18 mouse cellular contexts compared by ENCODE assay signal in genomic region chr3:58686922-58687284, GRCm38 (mm10). TPM values are rescaled to one million over a fixed set of nuclear protein-coding genes. Genes with fewer than 3 reads are reported as not detected.
"Had no signal": no experiment of that assay in that cellular context is flagged by ENCODE, and none has a peak within 500 bp of the region (broad histone marks: within the 10 kb centered on the region; RNA-seq: fewer than 3 reads in every experiment).

No protein-coding gene starts in this region.

- H3K36me3 ChIP-seq: limb, embryonic 15.5 days; lung, embryonic 15.5 days; midbrain, embryonic 15.5 days; neural tube, embryonic 15.5 days had no signal

- H3K27me3 ChIP-seq: limb, embryonic 15.5 days; lung, embryonic 15.5 days; megakaryocyte, embryonic 14.5 days; midbrain, embryonic 15.5 days; neural tube, embryonic 15.5 days had no signal

- H3K4me3 ChIP-seq: limb, embryonic 15.5 days; lung, embryonic 15.5 days; megakaryocyte, embryonic 14.5 days; midbrain, embryonic 15.5 days; neural tube, embryonic 15.5 days had no signal

- ATAC-seq: inflammation-experienced regulatory T-cells, adult 6 months; midbrain, embryonic 15.5 days had no signal

- H3K4me2 ChIP-seq: limb, embryonic 15.5 days; lung, embryonic 15.5 days; midbrain, embryonic 11.5 days; midbrain, embryonic 15.5 days; neural tube, embryonic 15.5 days had no signal

- H3K9ac ChIP-seq: limb, embryonic 15.5 days; lung, embryonic 15.5 days; midbrain, embryonic 15.5 days; neural tube, embryonic 15.5 days had no signal

- H3K27ac ChIP-seq: limb, embryonic 15.5 days; lung, embryonic 15.5 days; macrophage; midbrain, embryonic 15.5 days; neural tube, embryonic 15.5 days had no signal

- DNase-seq: kidney, adult 11 months; layer of hippocampus, adult 9-11 months; layer of hippocampus, postnatal 36 days; lung, postnatal 14 days; right cerebral cortex, adult 18-20 months; right cerebral cortex, postnatal 25 days; thymus, postnatal 4 days had no signal

- H3K9me3 ChIP-seq: limb, embryonic 15.5 days; lung, embryonic 15.5 days; megakaryocyte, embryonic 14.5 days; midbrain, embryonic 15.5 days; neural tube, embryonic 15.5 days had no signal

RNA-seq across cellular contexts. Expression of gene Erich6, which starts 49.9 kb away (rescaled TPM):
- polyA plus RNA-seq: inflammation-experienced regulatory T-cells, adult 6 months; kidney, embryonic 14.5 days; lung, embryonic 15.5 days; macrophage; neural tube, embryonic 11.5 days; neural tube, embryonic 15.5 days; small intestine, adult 2 months had no signal
